Mouse (Mus musculus) neutrophil, adult 65 days (primary cell): Measurements from ENCODE around the gene Zfp53. TPM values are rescaled to one million over a fixed set of nuclear protein-coding genes. Genes with fewer than 3 reads are reported as not detected.

Experiments used
- total RNA-seq: library from RNA; stranded (reverse); gene quantifications from 2 replicates; pipeline ENCODE4 v1.2.4, GENCODE M21; 2023

Zfp53 gene
- 11.1 and 15.1 TPM in 2 replicates for total RNA-seq

GRCm38 (mm10) chr17:21488760-21489499, at the start of gene Zfp53:
Gene Zfp53 (plus strand): TSS chr17:21488998.

GRCm38 (mm10) chr17:21450138-21450704, 38.6 kb upstream of the Zfp53 start, which contains the start of gene Zfp51:
Gene Zfp51 (plus strand): TSS chr17:21450374.

GRCm38 (mm10) chr17:21535096-21536001, 46.6 kb downstream of the Zfp53 start, which contains the start of gene Zfp52:
Gene Zfp52 (plus strand): TSS chr17:21535539.

Other genes with a start within 250 kb of the Zfp53 start
- not detected in 2 replicates for gene Vmn1r235, start 232.6 kb upstream of the Zfp53 start, total RNA-seq
- gene Vmn1r236, start 206.1 kb upstream of the Zfp53 start, total RNA-seq = not detected in 2 replicates
- gene Vmn1r237, start 177.1 kb upstream of the Zfp53 start, total RNA-seq = not detected in 2 replicates
- gene Zfp677, start 105.2 kb upstream of the Zfp53 start, total RNA-seq = 1.6 and 1.7 TPM in 2 replicates
- gene Zfp54, start 65.8 kb upstream of the Zfp53 start, total RNA-seq = 0.39 and 0.73 TPM in 2 replicates
- gene Zfp51, start 38.6 kb upstream of the Zfp53 start, total RNA-seq = 17.3 and 19.3 TPM in 2 replicates
- 3.6 and 5.2 TPM in 2 replicates for gene Zfp52, start 46.5 kb downstream of the Zfp53 start, total RNA-seq
- 2.3 and 2.5 TPM in 2 replicates for gene Zfp948, start 78.0 kb downstream of the Zfp53 start, total RNA-seq
- gene Zfp983, start 161.6 kb downstream of the Zfp53 start, total RNA-seq = 3.0 and 4.4 TPM in 2 replicates
- 3.7 and 4.7 TPM in 2 replicates for gene Gm10226, start 202.9 kb downstream of the Zfp53 start, total RNA-seq
- 1.0 and 1.9 TPM in 2 replicates for gene Zfp760, start 218.7 kb downstream of the Zfp53 start, total RNA-seq
- gene Zfp229, start 241.8 kb downstream of the Zfp53 start, total RNA-seq = 0.44 and 0.66 TPM in 2 replicates